Mouse (Mus musculus) limb, embryonic 10.5 days (tissue): ENCODE measurements at regions not wholly inside any gene's neighbourhood (a gene's known extent, or its start where the extent isn't known, plus 50 kb on each side); places are given as distances from the start of the nearest gene placed in this dataset.

ENCODE experiments used
- DNase-seq: peaks from one replicate; pipeline ENCODE4 v3.0.0-alpha.2; 2017; ENCODE audit warnings: low spot score
- H3K27ac ChIP-seq: fragments of 300-500 bp; sonication (generic); 2 replicates; pipeline ENCODE4 v1.5.1; 2016; ENCODE audit warnings: mild to moderate bottlenecking
- H3K27me3 ChIP-seq: fragments of 300-500 bp; sonication (generic); 2 replicates; pipeline ENCODE4 v1.6.1; 2016; ENCODE audit warnings: low read depth, mild to moderate bottlenecking; ENCODE audit not compliant: poor library complexity, severe bottlenecking
- H3K36me3 ChIP-seq: fragments of 300-500 bp; sonication (generic); 2 replicates; pipeline ENCODE4 v1.6.1; 2016; ENCODE audit warnings: mild to moderate bottlenecking, moderate library complexity
- H3K4me1 ChIP-seq: fragments of 300-500 bp; sonication (generic); 2 replicates; pipeline ENCODE4 v1.6.1; 2016
- H3K4me3 ChIP-seq: fragments of 300-500 bp; sonication (generic); 2 replicates; pipeline ENCODE4 v1.5.1; 2016; ENCODE audit warnings: mild to moderate bottlenecking, moderate library complexity
- H3K9me3 ChIP-seq: fragments of 300-500 bp; sonication (generic); replicated peaks from 2 replicates; pipeline ENCODE4 v1.6.1; 2016; ENCODE audit warnings: mild to moderate bottlenecking
- WGBS: fragments of 180-500 bp; shearing (Covaris S2); methylation state at CpG from one replicate; pipeline ENCODE4 v1.1.7; 2016; 5-methylcytosine and 5-hydroxymethylcytosine counted together

DNA sequence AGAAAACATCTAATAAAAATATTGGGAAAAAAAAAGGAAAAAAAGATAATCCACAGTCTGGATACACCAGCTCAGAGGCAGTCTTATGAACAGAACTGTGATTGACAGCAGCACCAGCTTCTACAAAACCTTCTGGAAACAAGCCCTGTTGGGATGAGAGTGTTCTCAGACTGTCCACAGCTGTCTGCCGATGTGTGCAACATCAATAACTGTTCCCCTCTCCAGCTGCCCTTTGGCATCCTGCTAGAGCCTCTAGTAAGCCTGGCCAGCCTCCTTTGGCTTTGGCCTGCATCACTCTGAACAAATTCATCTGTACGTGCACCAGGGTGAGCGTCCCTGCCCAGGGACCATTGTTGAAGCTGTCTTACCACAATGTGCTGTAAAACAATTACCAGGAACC is 137.0 kb upstream of the Irs2 start:
- DNase-seq = no peak
- H3K27me3 ChIP-seq = no peaks in the 10 kb centered on the region
- no peaks in the 10 kb centered on the region for H3K9me3 ChIP-seq
- WGBS = 76% methylated on average over 3 of the region's 3 CpGs
- H3K36me3 ChIP-seq = no peaks in the 10 kb centered on the region
- no peak overlapping the region for H3K27ac ChIP-seq
- no peaks in the 10 kb centered on the region for H3K4me1 ChIP-seq
- H3K4me3 ChIP-seq = no peak overlapping the region

DNA sequence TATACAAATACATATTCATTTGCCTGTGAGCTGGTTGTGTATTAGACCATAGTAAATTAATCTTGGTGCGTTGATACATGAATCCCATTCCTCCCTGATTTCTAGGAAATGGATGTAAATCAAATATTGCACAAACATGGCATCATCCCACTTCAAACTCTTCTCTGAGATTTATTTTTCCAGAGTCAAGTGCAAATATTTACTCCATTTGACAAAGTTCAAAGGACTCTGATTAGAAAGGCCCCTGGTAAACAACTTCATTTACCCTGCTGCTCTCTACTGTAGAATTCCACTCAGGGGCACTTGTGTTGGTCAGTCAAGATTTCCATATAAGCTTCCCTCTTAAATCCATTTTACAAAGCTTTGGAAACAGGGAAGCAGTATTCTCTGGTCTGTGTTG is 132.3 kb upstream of the Irs2 start:
- no peaks in the 10 kb centered on the region for H3K27me3 ChIP-seq
- WGBS = 100% methylated on average over 1 of the region's 1 CpGs
- no peak overlapping the region for H3K4me3 ChIP-seq
- H3K36me3 ChIP-seq = no peaks in the 10 kb centered on the region
- H3K27ac ChIP-seq = no peak overlapping the region
- H3K9me3 ChIP-seq = no peaks in the 10 kb centered on the region
- no peaks in the 10 kb centered on the region for H3K4me1 ChIP-seq
- no peak for DNase-seq

DNA sequence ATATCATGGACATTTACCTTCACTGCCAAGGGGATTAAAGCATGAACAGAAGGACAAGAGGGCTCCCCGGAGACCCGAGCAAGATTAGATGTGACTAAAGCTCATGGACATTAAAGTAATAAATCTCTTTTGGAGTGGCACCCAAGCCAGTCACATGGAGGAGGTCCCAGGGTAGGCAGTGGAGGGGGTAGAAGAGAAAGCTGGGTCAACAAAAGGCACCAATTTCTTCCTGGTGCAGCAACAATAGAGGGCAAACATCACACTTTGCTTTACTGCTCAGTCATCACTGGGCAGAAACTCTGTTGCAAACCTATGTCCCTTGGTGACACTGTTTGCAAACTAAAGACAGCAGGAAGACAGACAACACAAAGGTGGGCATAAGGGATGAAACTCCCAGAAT is 131.0 kb upstream of the Irs2 start:
- no peaks in the 10 kb centered on the region for H3K27me3 ChIP-seq
- no peaks in the 10 kb centered on the region for H3K9me3 ChIP-seq
- no peaks in the 10 kb centered on the region for H3K4me1 ChIP-seq
- no peaks in the 10 kb centered on the region for H3K36me3 ChIP-seq
- H3K4me3 ChIP-seq = no peak overlapping the region
- H3K27ac ChIP-seq = no peak overlapping the region
- DNase-seq = no peak
- WGBS = 82% methylated on average over 2 of the region's 2 CpGs

DNA sequence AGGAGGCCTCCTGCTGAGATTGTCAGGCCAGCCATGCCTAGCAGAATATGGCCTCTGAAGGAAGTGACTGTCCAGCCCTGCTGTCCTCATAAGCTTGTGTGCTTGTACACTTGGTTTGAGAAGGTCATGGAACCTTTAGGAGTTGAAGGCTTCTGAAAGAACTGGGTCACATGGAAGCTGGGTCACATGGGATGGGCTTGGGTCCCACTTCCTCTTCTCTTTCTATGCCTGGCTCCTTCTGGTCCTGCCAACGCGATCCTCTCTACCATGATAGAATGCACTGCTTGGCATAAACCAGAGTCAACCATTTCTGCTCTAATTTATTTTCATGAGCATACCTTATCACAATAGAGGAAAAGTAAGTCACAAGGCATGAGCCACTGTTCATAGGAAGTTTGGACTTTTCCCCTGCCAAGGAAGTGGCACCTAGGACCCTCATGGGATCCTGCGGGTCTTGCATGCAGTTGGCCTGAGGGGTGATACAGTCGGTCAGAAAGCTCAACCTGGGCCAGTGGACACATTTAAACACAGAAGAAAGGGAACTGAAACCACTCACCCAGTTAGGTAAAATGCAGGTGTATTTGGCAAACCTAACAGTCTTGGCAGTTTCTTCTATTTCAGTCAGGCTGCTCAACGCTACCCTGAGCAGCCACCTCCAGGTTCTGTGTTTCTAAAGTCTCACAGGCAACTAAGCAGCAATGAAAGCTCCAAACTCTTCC is 130.2 kb upstream of the Irs2 start:
- 89% methylated on average over 5 of the region's 5 CpGs for WGBS

DNA sequence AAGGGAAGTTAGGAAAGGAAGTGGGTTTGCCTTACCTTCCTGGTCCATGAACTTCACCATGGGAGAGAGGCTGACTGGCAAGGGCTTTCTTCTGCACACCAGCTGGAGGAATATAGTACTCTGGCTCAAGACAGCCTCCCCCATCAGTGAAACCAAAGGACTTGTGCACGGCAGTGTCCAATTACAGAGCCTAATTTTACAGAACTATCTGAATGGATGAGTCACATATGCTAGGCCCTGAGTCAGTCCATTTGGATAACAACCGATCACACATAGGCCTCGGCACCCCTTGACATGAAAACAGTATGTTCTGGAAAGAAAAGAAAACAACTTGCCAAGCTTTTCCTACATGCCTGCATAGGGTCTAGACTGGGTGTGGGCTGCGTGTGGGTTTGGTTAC is 128.3 kb upstream of the Irs2 start:
- WGBS = 88% methylated on average over 4 of the region's 4 CpGs
- H3K4me3 ChIP-seq = no peak overlapping the region
- no peaks in the 10 kb centered on the region for H3K36me3 ChIP-seq
- H3K27ac ChIP-seq = no peak overlapping the region
- H3K4me1 ChIP-seq = no peaks in the 10 kb centered on the region
- no peak for DNase-seq
- H3K27me3 ChIP-seq = no peaks in the 10 kb centered on the region
- no peaks in the 10 kb centered on the region for H3K9me3 ChIP-seq

More for the DNA sequence above, 130.2 kb upstream of the Irs2 start:
- no peaks in the 10 kb centered on the region for H3K4me1 ChIP-seq
- no peaks in the 10 kb centered on the region for H3K27me3 ChIP-seq
- no peak overlapping the region for H3K4me3 ChIP-seq
- H3K9me3 ChIP-seq = no peaks in the 10 kb centered on the region
- H3K36me3 ChIP-seq = no peaks in the 10 kb centered on the region
- no peak overlapping the region for H3K27ac ChIP-seq
- DNase-seq = no peak

DNA sequence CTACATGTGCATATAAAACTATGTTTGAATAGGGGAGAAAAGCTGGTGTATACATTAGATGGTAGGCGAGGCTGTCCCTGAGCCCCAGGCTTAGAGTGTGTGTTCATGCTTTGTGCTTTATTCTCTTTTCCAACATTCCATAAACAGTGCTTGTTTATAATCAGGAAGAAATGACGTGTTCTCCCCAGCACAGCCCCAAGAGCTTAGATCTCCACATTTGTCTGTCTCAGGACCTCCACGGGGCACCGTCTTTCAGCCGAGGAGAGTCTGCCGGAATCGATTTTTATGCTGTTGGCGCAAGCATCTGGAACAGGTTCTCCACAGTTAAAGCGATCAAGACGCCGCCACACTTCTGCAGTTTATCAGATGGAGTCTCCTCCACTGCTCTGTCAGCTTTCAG is 126.9 kb upstream of the Irs2 start:
- no peaks in the 10 kb centered on the region for H3K27me3 ChIP-seq
- WGBS = 88% methylated on average over 11 of the region's 11 CpGs
- H3K4me3 ChIP-seq = no peak overlapping the region
- no peaks in the 10 kb centered on the region for H3K9me3 ChIP-seq
- no peaks in the 10 kb centered on the region for H3K36me3 ChIP-seq
- no peak for DNase-seq
- H3K4me1 ChIP-seq = no peaks in the 10 kb centered on the region
- H3K27ac ChIP-seq = no peak overlapping the region

DNA sequence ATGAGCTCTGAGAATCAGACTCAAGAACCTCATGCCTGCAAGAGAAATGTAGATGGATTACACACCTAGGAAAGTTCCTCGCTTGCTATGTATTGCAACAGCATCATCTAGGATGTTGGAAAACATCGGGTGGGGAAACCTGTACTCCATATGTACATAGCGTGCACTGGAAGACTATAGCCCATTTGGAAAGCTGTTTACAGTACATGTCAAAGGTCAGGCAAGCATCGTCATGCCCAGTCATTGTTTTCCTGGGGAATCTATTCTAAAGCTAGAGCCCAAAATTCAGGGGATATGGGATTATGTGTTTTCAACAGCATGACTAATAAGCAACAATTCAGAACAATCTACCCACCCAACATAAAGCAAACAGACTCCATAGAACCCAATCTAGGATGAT is 126.3 kb upstream of the Irs2 start:
- H3K27ac ChIP-seq = no peak overlapping the region
- DNase-seq = no peak
- no peak overlapping the region for H3K4me3 ChIP-seq
- H3K36me3 ChIP-seq = no peaks in the 10 kb centered on the region
- no peaks in the 10 kb centered on the region for H3K27me3 ChIP-seq
- WGBS = 94% methylated on average over 4 of the region's 4 CpGs
- H3K4me1 ChIP-seq = no peaks in the 10 kb centered on the region
- H3K9me3 ChIP-seq = no peaks in the 10 kb centered on the region

DNA sequence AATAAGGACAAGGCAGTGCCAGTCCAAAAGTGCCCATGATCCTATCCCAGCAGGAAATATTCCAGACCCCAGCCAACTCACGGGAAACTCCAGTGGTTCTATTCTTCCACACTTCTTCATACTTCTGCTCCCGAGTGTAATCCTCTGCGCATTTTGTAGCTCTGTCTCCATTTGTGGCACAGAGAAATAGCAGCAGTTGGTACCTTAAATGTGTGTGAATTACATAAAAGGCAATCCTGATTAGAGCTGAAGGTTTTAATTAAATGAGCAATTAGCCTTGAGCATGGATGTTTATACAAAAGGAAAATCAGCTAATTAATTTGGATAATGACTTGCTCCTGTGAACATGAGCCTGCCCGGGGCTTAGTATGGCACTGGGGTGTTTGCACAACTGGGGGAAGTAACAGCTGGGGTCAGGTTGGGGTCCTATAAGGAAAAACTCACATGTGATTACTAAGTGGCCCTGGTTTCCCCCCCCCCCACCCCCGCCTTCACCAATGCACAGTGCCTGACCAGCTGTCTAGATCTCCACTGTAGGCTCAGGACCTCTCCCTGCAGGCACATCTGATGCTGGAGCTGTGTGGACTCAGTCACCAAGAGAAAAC is 110.9 kb upstream of the Irs2 start:
- Histone ChIP-seq H3K27me3 (peaks cover 9% of the 10 kb centered on the region; the same call in 1 of the 2 replicates), H3K4me3 (no peak overlapping the region), H3K36me3 (no peaks in the 10 kb centered on the region), H3K9me3 (no peaks in the 10 kb centered on the region), H3K4me1 (peaks cover 15% of the 10 kb centered on the region), H3K27ac (no peak overlapping the region)
- WGBS = 72% methylated on average over 5 of the region's 5 CpGs
- DNase-seq = no peak

DNA sequence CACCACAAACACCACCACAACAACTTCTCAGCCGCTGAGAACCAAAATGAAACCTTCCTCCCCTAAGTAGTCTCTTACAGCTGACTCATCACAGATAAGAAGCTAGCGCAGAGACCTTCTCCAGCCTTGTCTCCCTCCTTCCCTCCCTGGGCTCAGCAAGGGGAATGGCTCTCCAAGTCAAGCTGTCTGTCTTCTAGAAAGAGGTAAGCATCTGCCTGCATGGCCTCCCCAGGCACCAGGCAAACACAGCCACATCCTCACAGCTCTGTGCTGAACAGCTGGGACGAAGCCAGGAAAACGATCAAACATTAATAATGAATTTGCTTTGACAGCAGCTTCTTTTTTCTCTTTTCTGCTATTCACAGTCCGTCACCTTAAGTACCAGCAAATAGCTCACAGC is 108.3 kb upstream of the Irs2 start:
- Histone ChIP-seq H3K4me1 (peaks cover 25% of the 10 kb centered on the region), H3K27ac (no peak overlapping the region), H3K36me3 (no peaks in the 10 kb centered on the region), H3K27me3 (peaks cover 9% of the 10 kb centered on the region; the same call in 1 of the 2 replicates), H3K9me3 (no peaks in the 10 kb centered on the region), H3K4me3 (no peak overlapping the region)
- DNase-seq = no peak
- 84% methylated on average over 5 of the region's 5 CpGs for WGBS

DNA sequence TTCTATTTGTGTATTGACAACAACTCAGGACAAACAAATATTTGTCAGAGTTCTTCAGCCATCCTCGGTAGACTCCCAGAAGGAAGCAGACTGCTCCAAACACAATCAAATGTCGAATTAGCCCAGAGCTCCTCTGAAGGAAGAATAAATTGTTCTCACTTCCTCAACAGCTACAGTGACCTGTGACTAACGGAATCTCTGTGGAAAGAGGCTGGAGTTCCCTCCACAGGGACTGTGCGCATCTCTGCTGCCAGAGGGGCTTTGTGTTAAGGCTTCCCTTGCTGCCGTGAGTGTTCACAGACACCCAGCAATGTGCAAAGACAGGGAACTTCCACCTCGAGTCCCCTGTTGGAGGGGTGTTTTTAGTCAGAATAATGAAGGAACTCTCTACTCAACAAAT is 107.0 kb upstream of the Irs2 start:
- DNase-seq = no peak
- Histone ChIP-seq H3K27ac (no peak overlapping the region), H3K36me3 (no peaks in the 10 kb centered on the region), H3K4me1 (peaks cover 25% of the 10 kb centered on the region), H3K27me3 (peaks cover 9% of the 10 kb centered on the region; the same call in 1 of the 2 replicates), H3K9me3 (no peaks in the 10 kb centered on the region), H3K4me3 (no peak overlapping the region)
- 37% methylated on average over 6 of the region's 6 CpGs for WGBS

DNA sequence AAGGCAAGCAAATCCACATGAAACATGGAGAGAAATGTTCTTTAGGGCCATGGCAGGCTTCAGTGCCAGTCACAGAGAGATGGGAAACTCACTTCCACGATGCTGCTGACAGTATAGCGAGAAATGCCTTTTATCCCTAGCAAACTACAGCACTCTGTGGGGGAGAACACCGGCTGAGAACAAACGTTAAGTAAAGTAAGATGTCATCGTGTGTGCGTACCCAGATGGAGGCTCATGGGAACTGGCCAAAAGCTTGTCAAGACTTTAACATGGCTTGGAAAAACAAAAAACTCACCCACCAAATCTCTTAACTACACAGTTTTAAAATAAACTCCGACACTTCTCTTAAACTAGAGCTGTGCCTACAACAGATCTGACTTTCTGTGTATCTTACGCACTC is 106.3 kb upstream of the Irs2 start:
- DNase-seq = no peak
- Histone ChIP-seq H3K27ac (0 out of 2 replicates have a peak overlapping the region, but pooled peaks have one; percentile 1), H3K4me1 (peaks cover 22% of the 10 kb centered on the region), H3K9me3 (no peaks in the 10 kb centered on the region), H3K36me3 (no peaks in the 10 kb centered on the region), H3K4me3 (no peak overlapping the region), H3K27me3 (peaks cover 9% of the 10 kb centered on the region; the same call in 1 of the 2 replicates)
- 42% methylated on average over 8 of the region's 8 CpGs for WGBS

DNA sequence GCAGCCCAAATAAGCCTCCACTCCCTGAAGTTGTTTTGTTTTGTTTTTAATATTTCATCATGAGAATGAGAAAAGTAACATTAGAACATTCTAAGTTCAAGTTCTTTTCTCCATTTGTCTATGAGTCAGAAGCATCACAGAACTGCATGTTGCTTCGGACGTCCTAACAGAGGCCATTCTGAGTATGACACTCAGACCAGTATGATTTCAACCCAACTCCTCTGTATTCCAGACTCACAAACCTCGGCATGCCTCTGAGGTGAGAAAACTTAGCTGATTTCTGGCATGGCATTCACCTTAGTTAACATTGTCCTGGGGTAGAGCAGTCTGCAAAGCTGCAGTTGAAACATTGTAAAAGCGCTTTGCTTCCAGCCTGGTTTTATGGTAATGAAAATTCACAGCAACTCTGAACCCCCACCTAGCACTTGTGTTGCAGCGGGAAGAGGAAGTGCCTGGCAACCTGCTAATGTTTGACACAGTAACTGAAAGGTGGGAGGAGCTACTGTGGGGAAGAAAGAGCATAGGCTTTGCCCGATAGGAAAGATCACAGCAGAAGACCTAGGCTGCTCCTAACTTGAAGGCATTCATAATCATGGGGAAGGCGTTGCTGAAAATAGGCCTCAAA is 104.8 kb upstream of the Irs2 start:
- no peaks in the 10 kb centered on the region for H3K9me3 ChIP-seq
- WGBS = 63% methylated on average over 7 of the region's 7 CpGs
- peaks cover 18% of the 10 kb centered on the region for H3K4me1 ChIP-seq
- peaks cover 9% of the 10 kb centered on the region; the same call in 1 of the 2 replicates for H3K27me3 ChIP-seq
- DNase-seq = no peak
- no peak overlapping the region for H3K27ac ChIP-seq
- H3K36me3 ChIP-seq = no peaks in the 10 kb centered on the region
- H3K4me3 ChIP-seq = no peak overlapping the region

DNA sequence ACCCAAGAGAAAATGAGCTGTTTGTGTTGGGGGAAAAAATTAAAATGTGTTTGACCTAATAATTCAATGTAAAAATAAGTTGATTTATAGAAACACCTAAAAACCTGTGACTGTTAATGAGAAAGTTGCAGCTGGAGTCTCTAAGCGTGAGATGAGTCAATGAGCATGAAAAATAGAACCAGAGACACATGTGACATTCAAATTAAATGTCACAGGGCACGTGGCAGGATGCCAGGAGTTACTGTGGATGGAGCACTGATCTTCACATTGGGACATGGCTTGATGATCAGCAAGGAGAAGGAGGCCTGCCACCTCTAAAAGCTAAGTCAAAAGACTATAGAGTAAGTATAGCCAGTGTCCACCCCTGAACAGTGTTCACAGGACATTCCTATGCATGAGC is 103.7 kb upstream of the Irs2 start:
- Histone ChIP-seq H3K27ac (no peak overlapping the region), H3K4me1 (peaks cover 18% of the 10 kb centered on the region), H3K9me3 (no peaks in the 10 kb centered on the region), H3K27me3 (peaks cover 2% of the 10 kb centered on the region; the same call in 1 of the 2 replicates), H3K4me3 (no peak overlapping the region), H3K36me3 (no peaks in the 10 kb centered on the region)
- no peak for DNase-seq
- 79% methylated on average over 2 of the region's 2 CpGs for WGBS
